Mouse (Mus musculus) right cerebral cortex, adult 2 months (tissue): ENCODE results near the gene Snd1.
"Not testable (repeated sequence)": the region's sequence is repeated elsewhere in the genome, so short reads cannot be mapped to it uniquely, and the experiment has no call there.

Source experiments
- DNase-seq, 2 experiments: peaks; one replicate each; pipeline ENCODE4 v3.0.0; 2021 to 2022; ENCODE audit warnings: low spot score in 2 of 2

Snd1 gene

DNA sequence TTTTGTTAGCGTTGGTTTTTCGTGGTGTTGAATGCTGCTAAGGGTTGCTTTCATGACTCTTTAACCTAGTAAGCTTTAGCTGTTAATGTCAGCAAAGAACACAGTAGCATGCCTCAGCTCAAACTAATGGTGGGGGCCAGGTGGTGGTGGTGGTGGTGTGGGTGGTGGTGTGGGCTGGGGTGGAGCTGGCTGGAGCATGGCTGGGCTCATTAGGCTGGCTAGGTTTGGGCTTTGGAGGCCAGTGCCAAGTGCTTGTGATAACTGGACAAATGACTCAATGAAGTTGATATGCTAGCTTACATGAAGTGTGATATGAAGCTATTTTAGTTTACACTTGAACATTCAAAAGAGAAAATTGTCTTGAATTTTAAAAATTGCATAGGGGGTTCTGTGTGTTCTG, 11.1 kb downstream of the Snd1 start:
- no peak for DNase-seq

DNA sequence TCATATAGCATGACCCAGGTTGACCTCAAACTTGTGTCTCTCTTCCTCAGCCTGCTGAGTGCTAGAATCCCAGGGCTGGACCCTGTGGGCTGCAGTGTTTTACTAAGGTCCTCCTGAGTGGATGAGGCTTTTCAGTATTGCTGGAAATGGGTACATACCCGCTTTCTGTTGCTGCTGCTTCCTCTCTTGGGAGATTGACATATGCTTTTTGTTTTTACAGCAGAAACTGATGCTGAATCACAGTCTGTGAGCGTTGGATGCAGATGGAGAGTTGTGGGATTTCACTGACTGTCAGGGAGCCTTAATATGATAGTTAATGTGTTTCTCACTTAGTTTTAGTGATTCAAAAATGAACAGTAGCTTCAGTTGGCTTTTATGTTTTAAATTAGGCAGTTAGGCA, 11.5 kb downstream of the Snd1 start:
- DNase-seq = no peak

DNA sequence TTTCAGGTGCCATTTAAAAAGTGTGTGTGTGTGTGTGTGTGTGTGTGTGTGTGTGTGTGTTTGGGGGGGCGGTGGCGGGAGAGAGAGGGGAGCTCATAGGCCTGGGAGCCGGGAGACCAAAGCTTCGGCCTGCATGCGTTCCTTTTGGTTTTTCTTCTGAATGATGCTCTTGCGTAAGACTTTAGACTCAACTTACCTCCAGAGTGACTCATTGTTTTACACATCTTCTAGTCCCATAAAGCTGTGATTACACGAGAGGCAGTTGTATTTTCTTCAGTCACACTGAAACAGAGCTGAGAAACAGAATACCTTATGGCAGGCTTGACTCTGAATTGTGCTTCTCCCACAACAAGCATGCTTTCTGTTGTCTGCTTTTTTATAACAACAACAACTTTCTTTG, 12.0 kb downstream of the Snd1 start:
- DNase-seq = no peak

DNA sequence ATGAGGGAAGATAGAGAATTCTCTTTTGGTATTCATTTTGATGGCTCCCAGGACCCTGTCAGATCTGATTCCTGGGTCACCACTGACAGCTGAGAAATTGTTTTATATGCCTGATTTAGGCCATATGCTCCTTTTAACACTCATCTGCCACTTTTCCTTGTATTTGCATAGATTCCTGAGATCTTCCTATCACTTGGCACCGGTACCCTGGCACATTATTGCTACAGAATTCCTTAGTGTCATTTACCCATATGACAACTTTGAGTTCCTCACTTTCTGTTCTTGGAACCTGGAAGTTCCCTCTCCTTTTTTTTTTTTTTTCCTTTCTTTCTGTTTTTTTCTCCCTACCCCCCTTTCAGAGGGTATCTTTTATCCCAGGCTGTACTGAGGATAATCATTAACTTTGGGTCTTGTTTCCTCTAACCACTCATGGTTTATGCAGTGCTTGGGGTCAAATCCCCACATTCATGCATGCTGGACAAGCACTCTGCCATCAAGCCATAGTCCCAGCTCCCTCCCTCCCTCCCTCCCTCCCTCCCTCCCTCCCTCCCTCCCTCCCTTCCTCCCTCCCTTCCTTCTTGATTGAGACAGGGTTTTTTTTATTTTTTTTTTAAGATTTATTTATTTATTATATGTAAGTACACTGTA, 13.4 kb downstream of the Snd1 start:
- no peak for DNase-seq

DNA sequence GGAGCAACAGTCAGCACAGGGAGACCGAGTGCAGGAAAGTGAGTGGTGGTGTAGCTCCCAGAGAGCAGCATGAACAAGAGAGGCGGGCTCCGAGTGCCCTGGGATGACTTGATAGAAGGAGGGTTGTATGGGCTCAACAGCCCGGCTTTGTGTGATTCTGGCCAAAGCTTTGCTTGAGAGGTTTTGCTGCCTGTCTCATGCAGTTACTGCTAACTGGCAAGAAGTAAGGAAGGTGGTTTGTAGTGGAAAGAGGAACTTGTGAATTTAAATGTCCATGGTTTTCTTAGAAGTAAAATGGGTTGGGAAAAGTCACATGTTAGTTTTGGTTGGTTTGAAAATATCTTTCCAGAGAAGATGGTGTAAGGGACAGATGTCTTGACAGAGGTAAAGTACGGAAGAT, 15.7 kb downstream of the Snd1 start:
- DNase-seq = no peak

DNA sequence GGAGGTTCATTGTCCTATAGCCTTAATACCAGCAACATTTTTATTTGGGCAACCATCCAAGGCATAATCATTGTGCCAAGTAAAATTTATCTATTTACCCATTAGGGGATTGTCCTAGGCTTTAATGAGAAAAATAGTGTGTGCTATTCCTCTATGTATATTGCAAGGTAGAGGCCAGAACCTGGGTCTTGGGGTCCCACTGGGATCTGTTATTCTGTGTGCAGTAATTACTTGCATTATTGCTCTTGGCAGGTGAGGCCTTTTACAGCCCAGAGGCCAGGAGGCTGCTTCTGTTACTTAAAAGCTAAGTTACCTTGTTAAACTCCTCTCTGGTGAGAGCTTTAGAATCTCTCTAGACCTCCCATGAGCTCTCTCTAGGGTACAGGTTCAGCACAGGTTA, 16.3 kb downstream of the Snd1 start:
- no peak for DNase-seq

DNA sequence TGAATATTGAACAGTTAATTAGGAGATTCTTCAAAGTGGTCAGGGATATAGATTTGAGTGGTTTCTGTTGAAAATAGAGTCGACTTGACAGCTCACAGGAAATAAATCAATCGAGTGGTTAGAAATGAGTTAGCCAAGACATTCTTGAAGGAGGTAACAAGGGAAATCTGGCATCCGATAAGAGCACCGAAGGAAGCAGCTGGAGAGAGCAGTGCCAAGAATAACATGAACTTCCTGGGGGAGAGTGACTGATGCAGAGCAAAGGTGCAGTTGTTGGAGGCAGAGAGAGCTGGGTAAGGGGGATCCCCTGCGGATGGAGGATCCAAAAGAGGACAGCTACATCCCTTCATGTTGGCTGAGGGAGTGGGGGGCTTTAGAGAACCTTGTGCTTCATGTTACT, 22.9 kb downstream of the Snd1 start:
- DNase-seq = no peak

DNA sequence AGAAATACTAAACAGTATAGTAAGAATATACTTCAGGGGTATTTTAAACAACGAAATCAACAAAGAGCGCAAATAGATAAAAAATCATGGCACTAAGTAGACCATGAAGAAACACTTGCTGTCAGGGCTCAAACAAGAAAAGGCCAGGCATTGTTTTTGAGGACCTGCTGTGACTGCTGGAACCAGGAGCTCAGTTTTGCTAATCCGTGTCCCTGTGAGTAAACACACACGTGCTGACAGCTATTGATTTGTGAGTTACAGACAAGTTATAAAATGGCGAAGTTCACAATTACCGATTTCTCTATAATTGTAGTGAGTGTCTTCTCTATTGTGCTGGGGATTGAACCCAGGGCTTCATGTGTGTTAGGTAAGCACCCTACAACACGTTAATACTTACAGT, 27.6 kb downstream of the Snd1 start:
- DNase-seq = no peak

DNA sequence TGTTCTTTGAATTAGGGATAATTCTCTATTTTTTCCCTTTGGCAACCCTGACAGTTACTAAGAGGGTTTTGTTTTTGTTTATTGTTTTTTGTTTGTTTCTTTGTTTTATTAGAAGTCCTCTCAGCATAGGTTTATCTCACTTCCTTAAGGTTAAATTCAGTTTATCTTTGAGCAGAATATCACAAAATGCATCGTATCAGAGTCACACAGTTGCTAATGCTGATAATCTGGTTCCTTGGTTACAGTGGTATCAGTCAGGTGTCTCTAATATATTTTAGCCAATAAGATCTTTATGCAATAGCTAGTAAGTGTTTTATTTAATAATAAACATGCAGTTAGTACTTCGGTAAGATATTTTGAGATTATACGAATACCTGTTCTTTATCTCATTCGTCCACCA, 28.2 kb downstream of the Snd1 start:
- no peak for DNase-seq

DNA sequence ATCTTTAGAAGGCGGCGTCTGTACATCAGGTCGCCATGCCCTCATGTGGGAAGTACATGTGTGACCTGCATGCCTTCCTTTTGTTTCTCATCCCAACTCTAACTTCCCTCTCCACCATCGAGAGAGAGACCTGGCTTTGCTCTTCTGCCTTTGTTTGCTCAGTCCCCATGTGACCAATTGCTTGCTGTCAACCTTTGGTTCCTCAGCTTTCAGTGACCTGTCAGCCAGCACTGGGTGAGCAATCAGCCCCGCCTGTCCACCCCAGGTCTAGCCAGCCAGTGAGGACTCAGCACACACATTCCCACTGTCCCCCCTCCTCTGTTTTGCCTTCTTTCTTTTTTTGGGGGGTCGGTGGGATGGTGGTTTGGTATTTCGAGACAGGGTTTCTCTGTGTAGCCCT, 29.7 kb downstream of the Snd1 start:
- no peak for DNase-seq

DNA sequence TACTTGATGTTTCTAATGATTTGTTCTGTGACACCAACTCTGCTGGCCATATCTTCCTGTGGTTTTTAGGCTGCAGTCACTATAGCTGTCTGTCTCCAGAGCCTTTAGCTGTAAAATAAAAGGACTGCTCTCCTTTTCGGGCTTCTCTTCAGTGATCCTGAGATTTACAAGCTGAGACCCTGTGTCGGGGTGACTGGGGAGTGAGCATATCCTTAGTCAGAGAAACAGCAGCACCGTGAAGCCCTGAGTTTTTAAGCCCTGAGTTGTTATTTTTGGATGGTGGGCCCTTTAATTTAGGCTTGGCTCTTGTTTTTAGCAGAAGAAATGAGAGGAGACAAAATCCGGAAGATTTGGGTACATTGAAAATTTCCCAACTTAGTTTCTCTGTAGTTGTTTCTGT, 32.8 kb downstream of the Snd1 start:
- DNase-seq = no peak

DNA sequence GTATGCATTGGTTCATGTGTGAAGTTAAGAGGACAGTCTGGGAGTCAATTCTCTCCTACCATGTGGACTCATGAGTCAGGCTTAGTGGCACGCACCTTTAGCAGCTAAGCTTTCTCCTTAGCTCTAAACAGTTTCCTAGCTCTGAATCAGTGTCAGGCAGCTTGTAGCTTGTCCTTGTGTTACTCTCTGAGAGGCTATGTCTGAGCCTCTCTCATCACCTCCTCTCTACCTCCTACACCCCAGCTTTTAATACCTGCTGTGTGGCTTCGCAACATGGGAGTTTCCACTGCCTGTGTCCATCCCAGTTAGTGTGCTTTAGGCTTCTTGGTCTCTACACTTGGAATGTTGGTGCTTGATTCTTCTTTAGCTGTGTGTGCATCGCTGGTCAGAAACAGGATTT, 39.3 kb downstream of the Snd1 start:
- DNase-seq = peak in 1 of 2 experiments; percentile 12

DNA sequence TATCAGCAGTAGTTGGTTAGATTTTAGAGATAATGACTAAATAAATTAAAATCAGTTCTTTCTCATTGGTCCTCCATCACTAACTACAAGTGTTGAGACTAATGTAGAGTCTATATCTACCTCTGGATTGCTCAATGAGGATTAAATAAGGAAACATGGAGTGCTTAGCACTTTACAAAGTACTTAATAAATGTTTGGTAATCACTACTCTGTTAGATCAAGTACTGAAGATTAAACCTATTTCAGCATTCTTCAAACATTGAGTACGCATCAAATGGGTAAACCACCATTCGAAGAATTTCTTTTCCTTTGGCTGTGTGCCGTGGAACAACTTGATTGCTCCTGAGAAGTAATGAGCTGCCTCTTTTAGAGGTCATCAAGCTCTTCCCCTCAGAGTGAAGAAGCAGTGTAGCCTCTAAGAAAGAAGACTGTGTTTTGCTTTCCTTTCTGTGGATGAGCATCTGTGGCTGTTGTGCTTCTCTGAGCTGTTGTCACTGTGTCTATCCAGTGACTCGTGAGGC, 40.0 kb downstream of the Snd1 start:
- no peak for DNase-seq

DNA sequence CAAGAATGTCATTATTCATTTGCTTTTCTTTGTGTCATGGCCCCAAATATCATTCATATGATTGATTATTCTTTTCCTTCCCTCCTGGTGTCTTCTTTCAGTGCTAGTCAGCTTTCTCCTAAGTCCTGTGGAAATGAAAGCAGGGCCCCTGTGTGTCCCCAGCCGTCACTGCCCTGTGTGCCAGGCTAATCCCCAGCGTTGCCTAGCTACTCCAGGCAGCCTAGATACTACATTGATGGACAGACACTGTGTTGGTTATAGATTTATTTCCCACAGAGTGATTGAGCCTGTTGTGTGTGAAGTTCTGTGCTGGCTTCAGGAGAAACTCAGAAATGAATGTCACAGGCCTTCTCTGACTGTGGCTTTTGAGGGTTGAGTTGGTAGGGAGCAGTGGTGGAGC, 41.7 kb downstream of the Snd1 start:
- no peak for DNase-seq

DNA sequence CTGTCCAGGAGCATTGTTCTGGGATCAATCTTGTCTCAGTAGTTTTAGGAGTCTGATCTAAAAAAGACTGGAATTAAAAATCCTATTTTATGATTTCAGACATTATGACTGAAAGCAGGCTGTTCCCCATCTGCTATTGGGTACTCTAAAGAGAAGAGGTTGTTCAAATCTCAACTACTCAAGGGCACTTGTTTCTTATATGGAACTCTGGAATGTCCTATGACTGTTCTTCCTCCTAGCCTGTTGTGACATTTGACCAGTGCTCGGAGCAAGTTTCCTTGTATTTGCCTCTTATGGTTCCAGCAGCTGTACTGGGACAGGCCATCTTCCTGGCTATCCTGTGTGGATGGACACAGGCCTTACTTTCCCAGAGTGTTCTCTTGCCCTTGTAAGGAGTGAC, 42.1 kb downstream of the Snd1 start:
- no peak for DNase-seq

DNA sequence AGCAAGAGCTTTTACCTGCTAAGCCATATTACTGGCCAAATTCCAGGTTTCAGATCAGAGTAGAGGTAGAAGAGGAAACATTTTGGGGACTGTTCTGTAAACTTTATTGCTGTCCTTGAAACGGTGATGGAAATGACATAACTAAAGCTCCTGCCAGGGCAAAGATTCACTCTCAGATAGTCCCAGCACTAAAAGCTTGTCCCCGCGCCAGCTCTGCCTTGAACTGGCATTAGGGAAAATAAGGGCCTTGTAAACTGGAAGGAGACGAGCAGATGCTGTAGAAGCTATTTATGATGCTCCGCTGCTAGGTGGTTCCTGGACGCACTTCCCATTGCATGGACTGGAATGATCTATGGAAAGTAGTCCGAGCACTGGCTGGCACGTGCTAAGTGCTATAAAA, 44.5 kb downstream of the Snd1 start:
- DNase-seq = no peak

DNA sequence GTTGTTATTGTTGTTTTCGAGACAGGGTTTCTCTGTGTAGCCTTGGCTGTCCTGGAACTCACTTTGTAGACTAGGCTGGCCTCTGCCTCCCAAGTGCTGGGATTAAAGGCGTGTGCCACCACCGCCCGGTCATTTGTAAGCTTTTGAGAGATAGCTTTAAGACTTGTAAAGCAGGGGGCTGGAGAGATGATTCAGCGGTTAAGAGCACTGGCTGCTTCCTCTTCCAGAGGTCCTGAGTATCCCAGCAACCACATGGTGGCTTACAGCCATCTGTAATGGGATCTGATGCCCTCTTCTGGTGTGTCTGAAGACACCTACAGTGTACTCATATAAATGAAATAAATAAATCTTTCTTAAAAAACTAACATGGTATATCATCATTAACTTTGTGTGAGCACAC, 45.8 kb downstream of the Snd1 start:
- not testable (repeated sequence) for DNase-seq

DNA sequence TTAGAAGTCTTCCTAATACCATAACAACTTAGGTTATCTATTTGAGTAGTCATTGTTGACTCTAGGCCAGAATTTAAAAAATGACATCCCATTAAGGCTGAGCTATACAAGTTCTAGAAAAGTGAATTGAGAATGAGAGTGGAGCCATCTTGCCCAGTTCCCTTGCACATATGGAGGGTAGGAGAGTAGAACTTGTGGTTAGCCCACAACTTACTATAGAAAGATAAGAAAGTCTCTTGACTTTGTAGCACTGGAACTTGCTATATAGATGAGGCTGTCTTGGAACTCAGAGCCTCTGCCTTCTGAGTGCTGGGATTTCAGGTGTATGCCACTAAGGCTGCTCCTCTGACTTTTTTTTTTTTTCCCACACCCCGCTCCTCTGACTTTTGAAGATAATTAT, 46.5 kb downstream of the Snd1 start:
- DNase-seq = no peak

DNA sequence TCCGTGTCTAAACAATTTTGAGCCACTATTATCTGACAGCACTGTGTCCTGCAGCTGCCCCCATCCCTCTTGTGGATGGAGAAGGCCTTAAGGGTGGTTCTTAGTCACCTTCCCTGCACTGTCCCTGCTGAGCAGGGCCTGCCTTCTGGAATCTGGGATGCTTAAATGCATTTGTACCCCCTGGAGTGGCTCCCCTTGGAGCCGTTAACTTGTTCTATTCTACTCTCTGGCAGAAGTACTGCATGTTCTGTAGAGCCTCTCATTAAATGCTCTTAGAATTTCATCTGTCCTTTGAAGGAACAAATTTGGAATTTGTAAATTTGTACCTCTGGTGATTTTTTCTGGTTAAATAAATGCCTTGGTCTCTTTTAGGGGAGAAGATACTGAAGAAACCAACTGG, 50.6 kb downstream of the Snd1 start:
- DNase-seq = no peak

DNA sequence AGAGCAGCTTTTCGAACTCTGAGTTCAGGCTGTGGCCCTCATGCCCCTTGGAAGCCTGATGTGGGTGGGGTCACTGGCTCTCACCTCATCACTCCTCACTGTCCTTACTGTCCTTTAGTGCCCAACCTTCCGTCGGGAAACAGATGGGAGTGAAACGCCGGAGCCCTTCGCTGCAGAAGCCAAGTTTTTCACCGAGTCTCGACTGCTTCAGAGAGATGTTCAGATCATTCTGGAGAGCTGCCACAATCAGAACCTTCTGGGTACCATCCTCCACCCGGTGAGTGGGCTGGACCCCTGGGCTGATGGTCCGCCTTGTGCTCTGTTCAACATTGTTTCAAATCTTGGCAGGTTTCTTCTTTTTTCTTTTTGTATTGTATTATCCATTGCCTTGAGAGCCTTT, 52.5 kb downstream of the Snd1 start:
- no peak for DNase-seq

DNA sequence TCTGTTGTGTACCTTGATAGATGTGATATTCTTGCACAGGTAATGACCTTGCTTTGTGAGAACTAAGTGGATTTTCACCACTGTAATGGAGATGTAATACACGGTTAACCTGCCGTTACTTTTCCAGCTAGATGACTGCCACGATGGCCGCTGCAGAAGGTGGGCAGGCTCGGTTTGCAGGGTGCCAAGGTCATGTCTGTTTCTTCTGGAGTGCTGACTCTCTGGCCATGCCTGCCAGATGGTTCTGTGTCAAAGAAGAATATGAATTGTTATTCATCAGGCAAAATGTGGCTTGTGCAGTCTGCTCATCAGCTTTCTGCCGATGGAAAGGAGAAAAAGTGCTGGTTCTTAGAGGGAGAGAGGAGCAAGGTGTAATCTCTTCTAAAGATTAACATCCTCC, 53.3 kb downstream of the Snd1 start:
- DNase-seq = no peak

DNA sequence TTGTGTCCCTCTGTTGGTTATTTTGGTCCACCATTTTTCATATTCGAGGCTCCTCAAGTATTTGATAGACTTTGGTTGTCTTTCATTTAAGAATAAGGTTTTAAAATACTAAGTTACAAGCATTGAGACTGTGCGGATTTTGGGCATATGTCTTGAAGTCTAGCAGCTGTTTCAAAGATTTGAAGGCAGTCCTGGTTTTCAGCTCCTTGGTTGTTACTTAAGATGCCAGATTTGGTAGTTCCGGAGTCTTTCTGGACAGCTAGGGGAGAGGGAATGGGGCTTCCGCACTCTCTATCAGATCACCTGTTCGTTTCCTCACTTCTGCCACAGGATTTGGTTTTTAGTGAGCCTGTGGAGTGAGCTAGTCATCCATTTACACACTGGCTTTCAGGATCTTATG, 61.5 kb downstream of the Snd1 start:
- no peak for DNase-seq

DNA sequence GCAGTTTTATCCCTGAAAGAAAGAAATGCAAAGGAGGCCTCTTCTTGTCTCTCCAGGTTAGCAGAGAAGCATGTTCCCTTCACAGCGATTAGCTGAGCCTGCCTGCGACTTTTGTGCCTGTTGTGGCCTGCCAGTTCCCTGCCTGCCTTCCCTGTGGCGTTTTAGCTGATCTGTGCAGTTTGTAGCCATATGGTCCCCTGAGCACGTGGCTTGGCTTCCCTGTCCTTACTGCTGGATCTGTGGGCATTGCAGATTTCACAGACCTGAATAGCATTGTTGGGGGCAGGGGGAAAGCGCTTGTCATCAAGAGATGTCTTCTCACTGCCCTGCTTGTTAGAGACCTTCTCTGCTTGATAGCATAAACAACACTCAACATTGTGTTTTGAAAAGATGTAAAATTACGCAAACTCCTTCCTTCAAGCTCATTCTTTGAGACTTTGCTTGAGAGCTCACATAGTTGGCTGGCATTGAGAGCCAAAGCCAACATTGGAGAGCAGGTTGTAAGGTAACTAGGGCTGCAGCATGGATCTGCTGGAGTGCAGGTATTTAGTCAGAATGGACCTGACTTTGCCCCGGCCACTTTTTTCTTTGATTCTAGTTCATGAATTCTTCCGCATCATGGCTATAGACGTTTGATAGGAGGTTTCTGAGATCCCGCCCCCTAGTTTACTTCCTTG, 63.0 kb downstream of the Snd1 start:
- peak; percentile 75 for DNase-seq

DNA sequence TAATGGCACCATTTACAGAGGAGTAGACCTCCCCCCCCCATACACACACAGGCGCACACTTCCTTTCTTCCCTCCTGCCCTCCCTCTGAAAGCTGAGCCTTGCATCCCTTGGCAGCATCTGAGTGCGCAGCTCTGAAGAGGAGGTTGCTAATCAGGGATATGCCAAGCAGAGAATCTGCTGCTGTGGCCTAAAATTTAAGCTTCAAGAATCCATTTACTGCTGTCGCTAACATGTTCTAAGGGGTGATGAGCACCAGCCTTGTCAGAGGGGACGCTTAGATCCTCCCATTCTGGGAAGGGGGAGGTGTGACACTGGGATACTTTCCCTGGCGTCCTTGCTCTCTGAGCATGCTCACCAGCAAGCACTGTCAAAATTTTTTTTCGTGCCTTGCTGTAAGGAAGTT, 67.4 kb downstream of the Snd1 start:
- peak; percentile 64 to 68 for DNase-seq
